34 mouse cellular contexts compared by ENCODE assay signal in the genomic region with DNA sequence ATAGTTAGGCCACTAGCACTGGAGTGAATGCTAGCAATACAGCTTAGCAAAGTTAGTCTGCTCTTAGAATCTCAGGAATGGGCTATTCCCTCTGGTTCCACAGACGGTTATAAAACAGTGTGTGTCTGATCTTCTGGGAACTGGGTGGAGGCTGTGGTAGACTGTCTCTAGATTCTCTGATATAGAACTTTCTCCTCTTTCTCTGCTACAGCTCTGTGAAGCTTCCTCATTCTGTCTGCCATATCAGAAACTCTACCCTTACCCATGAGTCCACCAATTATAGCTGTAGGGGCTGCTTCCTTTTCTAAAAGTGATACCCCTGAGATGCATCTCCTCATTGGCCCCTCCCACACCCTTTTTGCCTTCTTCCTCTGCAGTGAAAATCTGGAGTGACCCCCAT.
"Had no signal": no experiment of that assay in that cellular context is flagged by ENCODE, and none has a peak within 500 bp of the region (broad histone marks: within the 10 kb centered on the region; RNA-seq: fewer than 3 reads in every experiment).

No protein-coding gene starts in this region.

- DNase-seq: heart, postnatal 10 days; heart, postnatal 14 days; heart, postnatal 36 days; heart, postnatal 4 days; kidney, adult 11 months; kidney, adult 18-20 months; kidney, adult 2 months; kidney, adult 8-10 months; kidney, adult 9 months; kidney, postnatal 10 days; kidney, postnatal 14 days; kidney, postnatal 25 days; kidney, postnatal 36 days; kidney, postnatal 4 days; layer of hippocampus, adult 9-11 months; layer of hippocampus, postnatal 36 days had no signal

- ATAC-seq: hindbrain, embryonic 16.5 days; hindbrain, postnatal 0 days; inflammation-experienced regulatory T-cells, adult 6 months; intestine, embryonic 15.5 days; intestine, embryonic 16.5 days; intestine, postnatal 0 days had no signal

- H3K9ac ChIP-seq: heart, embryonic 12.5 days; heart, embryonic 13.5 days; heart, embryonic 15.5 days; hindbrain, embryonic 12.5 days; hindbrain, embryonic 13.5 days; hindbrain, embryonic 14.5 days; hindbrain, embryonic 15.5 days; intestine, embryonic 15.5 days; kidney, embryonic 15.5 days had no signal

- H3K4me1 ChIP-seq: heart, embryonic 12.5 days; heart, embryonic 13.5 days; heart, embryonic 15.5 days; hindbrain, embryonic 13.5 days; hindbrain, embryonic 15.5 days; intestine, embryonic 15.5 days; kidney, embryonic 15.5 days had no signal

- H3K27me3 ChIP-seq: heart, embryonic 12.5 days; heart, embryonic 13.5 days; heart, embryonic 15.5 days; hindbrain, embryonic 12.5 days; hindbrain, embryonic 13.5 days; hindbrain, embryonic 15.5 days; intestine, embryonic 15.5 days; kidney, embryonic 15.5 days had no signal

- H3K27ac ChIP-seq: heart, embryonic 13.5 days; heart, embryonic 15.5 days; hindbrain, embryonic 10.5 days; hindbrain, embryonic 12.5 days; hindbrain, embryonic 13.5 days; hindbrain, embryonic 14.5 days; hindbrain, embryonic 15.5 days; hindbrain, postnatal 0 days; intestine, embryonic 15.5 days; kidney, embryonic 15.5 days; kidney, postnatal 0 days; layer of hippocampus, adult 2 months; left cerebral cortex, adult 2 months had no signal

- H3K4me2 ChIP-seq: heart, embryonic 12.5 days; heart, embryonic 13.5 days; heart, embryonic 15.5 days; hindbrain, embryonic 12.5 days; hindbrain, embryonic 13.5 days; hindbrain, embryonic 14.5 days; hindbrain, embryonic 15.5 days; intestine, embryonic 15.5 days; kidney, embryonic 15.5 days had no signal

- H3K4me3 ChIP-seq: heart, embryonic 12.5 days; heart, embryonic 13.5 days; heart, embryonic 15.5 days; hindbrain, embryonic 10.5 days; hindbrain, embryonic 12.5 days; hindbrain, embryonic 13.5 days; hindbrain, embryonic 15.5 days; intestine, embryonic 15.5 days; kidney, embryonic 15.5 days; layer of hippocampus, adult 2 months; left cerebral cortex, adult 2 months had no signal

- H3K36me3 ChIP-seq: heart, embryonic 15.5 days; hindbrain, embryonic 10.5 days; hindbrain, embryonic 12.5 days; hindbrain, embryonic 13.5 days; hindbrain, embryonic 15.5 days; intestine, embryonic 15.5 days; kidney, embryonic 15.5 days had no signal

- H3K9me3 ChIP-seq: heart, embryonic 12.5 days; heart, embryonic 13.5 days; heart, embryonic 15.5 days; hindbrain, embryonic 10.5 days; hindbrain, embryonic 12.5 days; hindbrain, embryonic 13.5 days; hindbrain, embryonic 15.5 days; intestine, embryonic 15.5 days; kidney, embryonic 15.5 days had no signal
